Mouse (Mus musculus): ENCODE results near the gene Tmem115. TPM values are rescaled to one million over a fixed set of nuclear protein-coding genes. Genes with fewer than 3 reads are reported as not detected.

Tmem115 gene
- polyA plus RNA-seq, 1 experiment from 2014 or later = 48.1 TPM

DNA sequence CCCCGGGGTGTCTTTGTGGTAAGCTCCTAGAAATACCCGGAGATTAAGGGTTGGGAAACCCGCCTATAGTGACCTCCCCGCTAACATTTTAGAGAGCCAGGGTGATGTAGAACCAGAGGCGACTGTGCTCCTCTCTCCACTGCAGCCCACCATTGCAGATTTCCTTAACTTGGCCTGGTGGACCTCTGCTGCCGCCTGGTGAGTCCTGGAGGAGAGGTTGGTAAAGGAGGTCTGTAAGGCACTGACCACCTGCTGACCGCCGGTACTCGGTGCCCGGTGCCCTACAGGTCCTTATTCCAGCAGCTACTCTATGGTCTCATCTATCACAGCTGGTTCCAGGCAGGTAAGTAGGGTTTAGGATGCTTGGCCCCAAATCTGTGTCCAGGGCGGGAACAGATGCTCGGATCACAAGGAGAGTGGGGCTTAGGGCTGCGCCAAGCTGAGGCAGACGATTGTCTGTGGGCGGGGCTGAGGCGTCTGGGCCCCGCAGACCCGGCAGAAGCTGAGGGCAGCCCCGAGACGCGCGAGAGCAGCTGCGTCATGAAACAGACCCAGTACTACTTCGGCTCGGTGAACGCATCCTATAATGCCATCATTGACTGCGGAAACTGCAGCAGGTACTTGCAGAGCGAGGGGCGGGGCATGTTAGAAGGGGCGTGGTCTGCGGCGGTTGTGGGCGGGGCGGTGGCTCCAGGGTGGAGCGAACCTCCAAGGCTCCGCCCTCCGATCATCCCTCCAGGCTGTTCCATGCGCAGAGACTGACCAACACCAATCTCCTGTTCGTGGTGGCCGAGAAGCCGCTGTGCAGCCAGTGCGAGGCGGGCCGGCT lies 7.3 kb upstream of the Tmem115 start:
- no peaks in the 10 kb centered on the region for H3K9me3 ChIP-seq (replicated peaks)
- H3K4me3 ChIP-seq = peak overlapping the region; percentile 28
- 0 out of 2 replicates have a peak, but pooled peaks have one; percentile 41 for ATAC-seq (ENCODE audit: low FRiP score)
- H3K27me3 ChIP-seq = peaks cover 60% of the 10 kb centered on the region
- peak overlapping the region; percentile 51 for H3K4me2 ChIP-seq (replicated peaks)
- H3K4me1 ChIP-seq = peaks cover 28% of the 10 kb centered on the region
- WGBS = 5% methylated on average over 44 of the region's 44 CpGs
- no peak overlapping the region for H3K27ac ChIP-seq
- no peaks in the 10 kb centered on the region for H3K36me3 ChIP-seq
- H3K9ac ChIP-seq = peak overlapping the region; percentile 23; the same call in 1 of the 2 replicates

DNA sequence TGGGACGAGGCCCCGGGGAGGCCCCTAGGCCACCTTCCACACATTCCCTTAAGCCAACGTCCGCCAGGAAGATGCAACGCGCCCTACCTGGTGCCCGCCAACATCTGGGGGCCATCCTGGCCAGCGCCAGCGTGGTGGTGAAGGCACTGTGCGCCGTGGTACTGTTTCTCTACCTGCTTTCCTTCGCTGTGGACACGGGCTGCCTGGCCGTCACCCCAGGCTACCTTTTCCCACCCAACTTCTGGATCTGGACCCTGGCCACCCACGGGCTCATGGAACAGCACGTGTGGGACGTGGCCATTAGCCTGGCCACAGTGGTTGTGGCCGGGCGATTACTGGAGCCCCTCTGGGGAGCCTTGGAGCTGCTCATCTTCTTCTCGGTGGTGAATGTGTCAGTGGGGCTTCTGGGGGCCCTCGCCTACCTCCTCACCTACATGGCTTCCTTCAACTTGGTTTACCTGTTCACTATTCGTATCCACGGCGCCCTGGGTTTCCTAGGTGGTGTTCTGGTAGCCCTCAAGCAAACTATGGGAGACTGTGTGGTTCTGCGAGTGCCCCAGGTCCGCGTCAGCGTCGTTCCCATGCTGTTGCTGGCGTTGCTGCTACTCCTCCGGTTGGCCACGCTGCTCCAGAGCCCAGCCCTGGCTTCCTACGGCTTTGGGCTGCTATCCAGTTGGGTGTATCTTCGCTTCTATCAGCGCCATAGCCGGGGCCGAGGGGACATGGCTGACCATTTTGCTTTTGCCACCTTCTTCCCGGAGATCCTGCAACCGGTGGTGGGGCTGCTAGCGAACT lies 860 bp downstream of the Tmem115 start:
- peak; percentile 26 for ATAC-seq (ENCODE audit: low FRiP score)
- WGBS = under 1% methylated on average over 40 of the region's 40 CpGs
- Histone ChIP-seq H3K9me3 (replicated peaks) (no peaks in the 10 kb centered on the region), H3K36me3 (peaks cover 26% of the 10 kb centered on the region), H3K4me1 (peaks cover 32% of the 10 kb centered on the region), H3K9ac (peak overlapping the region; percentile 88), H3K27ac (no peak overlapping the region), H3K4me2 (replicated peaks) (peak overlapping the region; percentile 99), H3K4me3 (peak overlapping the region; percentile 85), H3K27me3 (peaks cover 4% of the 10 kb centered on the region)

DNA sequence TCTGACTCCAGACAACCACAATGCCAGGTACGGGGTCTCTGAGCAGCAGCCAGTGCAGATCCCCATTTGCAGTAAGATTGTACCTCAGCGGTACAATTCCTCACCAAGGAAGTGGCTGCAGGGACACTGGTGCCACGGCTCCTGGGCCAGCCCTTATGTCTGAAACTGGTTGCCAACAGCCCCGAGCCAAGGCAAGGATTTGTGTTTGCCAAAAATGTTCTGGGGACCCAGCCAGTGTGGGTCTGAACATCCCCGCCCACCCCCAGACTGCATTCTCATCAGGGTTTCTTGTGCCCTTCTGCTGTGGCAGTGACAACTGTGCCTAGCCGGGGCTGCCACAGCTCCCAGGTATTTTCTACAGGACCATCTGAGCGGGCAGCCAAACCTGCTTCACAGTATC lies 4.5 kb downstream of the Tmem115 start:
- H3K27ac ChIP-seq = no peak overlapping the region
- no peak for ATAC-seq (ENCODE audit: low FRiP score)
- H3K9ac ChIP-seq = no peak overlapping the region
- H3K9me3 ChIP-seq (replicated peaks) = no peaks in the 10 kb centered on the region
- WGBS = 94% methylated on average over 7 of the region's 7 CpGs
- peaks cover 52% of the 10 kb centered on the region for H3K4me1 ChIP-seq
- H3K4me3 ChIP-seq = no peak overlapping the region
- H3K4me2 ChIP-seq (replicated peaks) = no peak overlapping the region
- H3K27me3 ChIP-seq = no peaks in the 10 kb centered on the region
- H3K36me3 ChIP-seq = peaks cover 31% of the 10 kb centered on the region

- Histone ChIP-seq H3K9me3 (replicated peaks) (no peaks in the 10 kb centered on the region), H3K4me1 (peaks cover 50% of the 10 kb centered on the region), H3K27ac (no peak overlapping the region), H3K4me2 (replicated peaks) (no peak overlapping the region), H3K27me3 (no peaks in the 10 kb centered on the region), H3K4me3 (no peak overlapping the region), H3K36me3 (peaks cover 36% of the 10 kb centered on the region), H3K9ac (no peak overlapping the region)
- WGBS = over 99% methylated on average over 3 of the region's 3 CpGs
- no peak for ATAC-seq (ENCODE audit: low FRiP score)
Observed at GRCm38 (mm10) chr9:107538711-107539110, 5.0 kb downstream of the Tmem115 start.

DNA sequence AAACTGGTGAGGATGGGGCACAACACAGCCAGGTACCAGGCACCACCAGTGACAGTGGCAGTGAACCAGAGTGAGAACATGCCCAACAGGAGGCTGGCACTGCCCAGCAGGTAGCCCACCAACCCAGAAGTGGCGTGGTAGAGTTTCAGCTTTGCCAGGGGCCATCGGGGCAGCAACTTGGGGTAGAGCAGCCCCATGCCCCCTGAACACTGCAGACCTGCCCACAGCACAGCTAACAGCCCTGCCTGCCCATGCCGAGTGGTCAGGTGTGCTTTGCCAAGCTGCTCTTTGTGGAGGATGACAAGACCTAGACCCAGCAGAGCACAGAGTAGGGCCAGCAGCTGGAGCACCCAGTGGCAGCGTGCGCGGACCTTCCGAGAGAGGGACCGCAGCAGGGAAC lies 6.2 kb downstream of the Tmem115 start:
- no peak overlapping the region for H3K4me2 ChIP-seq (replicated peaks)
- peaks cover 48% of the 10 kb centered on the region for H3K36me3 ChIP-seq
- ATAC-seq (ENCODE audit: low FRiP score) = no peak
- H3K27me3 ChIP-seq = no peaks in the 10 kb centered on the region
- H3K4me1 ChIP-seq = peaks cover 47% of the 10 kb centered on the region
- no peak overlapping the region for H3K9ac ChIP-seq
- no peaks in the 10 kb centered on the region for H3K9me3 ChIP-seq (replicated peaks)
- H3K27ac ChIP-seq = no peak overlapping the region
- WGBS = 93% methylated on average over 8 of the region's 8 CpGs
- no peak overlapping the region for H3K4me3 ChIP-seq

GRCm38 (mm10) chr9:107540420-107540819 lies 6.7 kb downstream of the Tmem115 start:
- Histone ChIP-seq H3K27me3 (no peaks in the 10 kb centered on the region), H3K9me3 (replicated peaks) (no peaks in the 10 kb centered on the region), H3K27ac (no peak overlapping the region), H3K4me3 (no peak overlapping the region), H3K36me3 (peaks cover 50% of the 10 kb centered on the region), H3K4me1 (peaks cover 42% of the 10 kb centered on the region), H3K4me2 (replicated peaks) (peak overlapping the region; percentile 83), H3K9ac (no peak overlapping the region)
- WGBS = 69% methylated on average over 4 of the region's 4 CpGs
- ATAC-seq (ENCODE audit: low FRiP score) = no peak

DNA sequence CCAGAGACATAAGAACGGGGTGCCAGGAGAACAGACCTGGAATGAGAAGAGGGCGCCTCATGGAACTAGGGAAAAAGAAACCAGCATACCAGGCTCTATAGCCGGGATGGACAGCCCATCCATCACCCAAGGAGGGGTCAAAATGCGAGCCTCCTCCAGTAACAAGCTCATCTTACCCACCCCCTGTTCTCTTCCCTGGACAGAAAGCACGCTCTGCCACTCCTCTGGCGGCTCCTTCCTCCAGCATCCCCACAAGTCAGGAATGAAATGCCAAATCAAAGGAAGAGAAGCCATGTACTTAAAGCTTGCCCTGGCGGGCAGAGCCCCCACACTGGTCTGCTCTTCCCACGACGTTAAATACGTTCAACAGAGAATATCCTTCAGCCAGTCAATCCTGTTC lies 7.3 kb downstream of the Tmem115 start:
- peak overlapping the region; percentile 83 for H3K4me2 ChIP-seq (replicated peaks)
- H3K9me3 ChIP-seq (replicated peaks) = no peaks in the 10 kb centered on the region
- peaks cover 40% of the 10 kb centered on the region for H3K4me1 ChIP-seq
- H3K9ac ChIP-seq = peak overlapping the region; percentile 59
- no peaks in the 10 kb centered on the region for H3K27me3 ChIP-seq
- no peak overlapping the region for H3K27ac ChIP-seq
- H3K36me3 ChIP-seq = peaks cover 50% of the 10 kb centered on the region
- WGBS = 30% methylated on average over 10 of the region's 10 CpGs
- H3K4me3 ChIP-seq = peak overlapping the region; percentile 61
- ATAC-seq (ENCODE audit: low FRiP score) = no peak

DNA sequence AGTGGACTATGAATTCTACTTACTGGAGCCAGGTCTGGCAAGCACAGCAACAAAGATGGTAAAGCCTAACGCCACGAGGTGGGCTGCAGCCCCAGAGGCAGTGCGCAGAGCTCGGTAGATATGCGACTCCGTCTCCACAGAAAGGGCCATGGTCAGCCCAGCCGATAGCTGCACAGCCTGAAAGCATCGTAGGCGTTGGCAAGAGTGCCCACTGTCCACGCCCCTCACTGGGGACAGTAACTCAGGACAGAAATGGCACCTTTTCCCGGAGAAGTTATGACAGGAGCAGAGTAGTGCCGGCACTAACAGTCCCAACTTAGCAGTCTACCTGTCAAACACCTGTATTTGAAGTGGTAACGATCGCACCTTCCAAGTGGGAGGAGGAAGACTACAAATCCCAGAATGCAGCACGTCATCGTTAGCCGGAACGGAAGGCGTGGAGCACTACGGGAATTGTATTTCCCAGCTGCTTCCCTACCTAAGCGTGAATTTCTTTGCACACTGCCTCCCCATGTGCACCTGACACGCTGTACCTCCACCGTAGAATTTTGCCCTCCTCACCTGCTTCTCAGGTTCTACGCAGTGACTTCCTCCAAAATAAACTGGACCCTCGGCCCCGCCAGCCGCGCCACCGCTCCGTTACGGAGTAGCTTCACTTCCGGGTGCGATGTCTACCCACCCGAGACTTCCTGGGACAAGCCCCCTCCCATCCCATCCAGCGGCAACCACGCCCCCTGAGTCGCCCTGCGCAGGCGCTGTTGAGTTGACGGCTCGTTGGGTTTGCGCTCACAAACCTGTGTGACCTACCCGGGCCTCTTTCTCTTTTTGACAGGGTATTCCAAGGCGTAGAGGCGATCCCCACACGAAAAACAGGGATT lies 8.0 kb downstream of the Tmem115 start, which contains the start of the genes Cyb561d2 and Nprl2:
Cyb561d2 (minus strand) TSS at position 720 of the 878 bp plus-strand sequence.
Nprl2 (plus strand) TSS at position 753 of the 878 bp plus-strand sequence.
- Histone ChIP-seq H3K27ac (no peak within 1 kb of the TSS), H3K4me1 (peaks cover 40% of the 10 kb centered on the region), H3K9ac (peak within 1 kb of the TSS; percentile 69), H3K27me3 (no peaks in the 10 kb centered on the region), H3K36me3 (peaks cover 50% of the 10 kb centered on the region), H3K9me3 (replicated peaks) (no peaks in the 10 kb centered on the region), H3K4me3 (peak within 1 kb of the TSS; percentile 61), H3K4me2 (replicated peaks) (peak within 1 kb of the TSS; percentile 83)
- WGBS = 1% methylated on average over 46 of the region's 46 CpGs
- peak; percentile 85 for ATAC-seq (ENCODE audit: low FRiP score)

- under 1% methylated on average over 11 of the region's 11 CpGs for WGBS
- H3K27me3 ChIP-seq = no peaks in the 10 kb centered on the region
- H3K4me3 ChIP-seq = peak overlapping the region; percentile 61
- H3K4me1 ChIP-seq = peaks cover 40% of the 10 kb centered on the region
- H3K9me3 ChIP-seq (replicated peaks) = no peaks in the 10 kb centered on the region
- H3K9ac ChIP-seq = peak overlapping the region; percentile 69
- H3K27ac ChIP-seq = no peak overlapping the region
- peak; percentile 39 for ATAC-seq (ENCODE audit: low FRiP score)
- H3K4me2 ChIP-seq (replicated peaks) = peak overlapping the region; percentile 83
- peaks cover 47% of the 10 kb centered on the region for H3K36me3 ChIP-seq
Observed at GRCm38 (mm10) chr9:107542352-107542686, 8.6 kb downstream of the Tmem115 start.

DNA sequence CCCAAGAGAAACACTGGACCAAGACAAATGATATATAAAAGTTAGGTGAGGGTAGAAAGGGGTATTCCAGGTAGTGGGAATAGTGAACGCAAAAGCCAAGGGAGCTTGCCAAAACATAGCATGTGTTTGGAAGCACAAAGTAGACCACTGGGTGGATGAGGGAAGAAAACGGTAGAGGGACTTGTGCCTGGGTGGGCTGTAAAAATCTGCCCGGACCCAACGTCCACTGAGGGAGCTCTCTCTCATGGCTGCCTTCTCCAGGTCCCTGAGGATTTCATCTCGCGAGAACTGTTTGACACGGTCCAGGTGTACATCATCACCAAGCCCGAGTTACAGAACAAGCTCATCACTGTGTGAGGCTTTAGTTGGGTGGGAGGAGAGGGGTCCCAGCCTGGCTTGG lies 9.0 kb downstream of the Tmem115 start:
- H3K27me3 ChIP-seq = no peaks in the 10 kb centered on the region
- no peak for ATAC-seq (ENCODE audit: low FRiP score)
- H3K27ac ChIP-seq = no peak overlapping the region
- peaks cover 42% of the 10 kb centered on the region for H3K4me1 ChIP-seq
- peaks cover 44% of the 10 kb centered on the region for H3K36me3 ChIP-seq
- H3K4me2 ChIP-seq (replicated peaks) = peak overlapping the region; percentile 83
- H3K9ac ChIP-seq = peak overlapping the region; percentile 69
- H3K9me3 ChIP-seq (replicated peaks) = no peaks in the 10 kb centered on the region
- 46% methylated on average over 8 of the region's 8 CpGs for WGBS
- peak overlapping the region; percentile 61 for H3K4me3 ChIP-seq

DNA sequence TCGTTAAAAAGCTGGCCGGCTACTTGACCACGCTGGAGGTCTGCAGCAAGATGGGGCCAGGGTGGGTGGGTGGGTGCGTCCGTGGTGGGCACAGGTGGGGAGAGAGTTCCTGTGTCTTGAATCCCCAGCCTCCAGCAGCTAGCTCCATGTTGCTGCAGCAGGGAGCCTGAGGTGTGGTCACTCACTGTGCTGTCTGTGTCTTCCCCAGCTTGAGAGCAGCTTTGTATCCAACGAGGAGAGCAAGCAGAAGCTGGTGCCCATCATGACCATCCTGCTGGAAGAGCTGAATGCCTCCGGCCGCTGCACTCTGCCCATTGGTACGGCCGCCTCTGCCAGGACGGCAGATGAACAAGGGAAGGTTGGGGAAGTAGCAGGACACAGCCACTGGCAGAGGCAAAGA lies 9.6 kb downstream of the Tmem115 start:
- Histone ChIP-seq H3K4me1 (peaks cover 43% of the 10 kb centered on the region), H3K4me2 (replicated peaks) (peak overlapping the region; percentile 83; the same call in 1 of the 2 replicates), H3K9me3 (replicated peaks) (no peaks in the 10 kb centered on the region), H3K4me3 (no peak overlapping the region), H3K9ac (no peak overlapping the region), H3K27ac (no peak overlapping the region), H3K36me3 (peaks cover 38% of the 10 kb centered on the region), H3K27me3 (peaks cover under 1% of the 10 kb centered on the region; the same call in 1 of the 2 replicates)
- no peak for ATAC-seq (ENCODE audit: low FRiP score)
- 89% methylated on average over 11 of the region's 11 CpGs for WGBS

All from hindbrain, embryonic 12.5 days (tissue).